Mouse (Mus musculus) layer of hippocampus, postnatal 25 days (tissue): ENCODE data around the gene Xpr1. TPM values are rescaled to one million over a fixed set of nuclear protein-coding genes. Genes with fewer than 3 reads are reported as not detected.
"Not testable (repeated sequence)": the region's sequence is repeated elsewhere in the genome, so short reads cannot be mapped to it uniquely, and the experiment has no call there.

Source experiments
- DNase-seq, 2 experiments: peaks; one replicate each; pipeline ENCODE4 v3.0.0; 2022; ENCODE audit warnings: mixed read lengths in 2 of 2, low spot score in 1 of 2; ENCODE audit errors: extremely low spot score in 1 of 2
- total RNA-seq, 2 experiments: library from RNA; stranded (reverse); gene quantifications; 2 replicates each; pipeline ENCODE4 v1.2.3; 2021

Gene Xpr1
- total RNA-seq, 2 experiments from 2014 or later: 82.5 to 91.5 TPM

GRCm38 (mm10) chr1:155337315-155337714, 79.9 kb downstream of the Xpr1 start:
- DNase-seq: no peak

GRCm38 (mm10) chr1:155335963-155336362, 81.3 kb downstream of the Xpr1 start:
- DNase-seq: no peak

GRCm38 (mm10) chr1:155322183-155322582, 95.0 kb downstream of the Xpr1 start:
- no peak for DNase-seq

- DNase-seq: no peak
These were observed 97.0 kb downstream of the Xpr1 start for GRCm38 (mm10) chr1:155320091-155320833.

DNA sequence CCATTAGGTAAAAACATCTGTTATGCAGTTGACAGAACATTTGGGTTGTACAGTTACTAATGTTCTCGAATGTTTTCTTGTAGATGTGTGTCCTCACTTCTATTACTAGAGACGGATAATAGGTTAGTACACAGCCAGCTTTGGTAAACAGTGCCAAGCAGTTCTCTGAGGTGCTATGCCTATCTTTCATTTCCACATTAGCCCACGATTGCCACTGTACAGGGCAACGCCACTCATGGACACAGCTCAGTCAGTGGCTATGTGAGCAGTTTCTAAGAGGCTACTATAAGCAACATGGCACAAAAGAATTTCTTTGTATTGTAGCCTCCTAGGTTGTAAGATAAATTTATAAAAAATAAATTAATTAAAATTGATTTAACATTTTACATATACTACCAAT, 97.7 kb downstream of the Xpr1 start:
- no peak for DNase-seq

DNA sequence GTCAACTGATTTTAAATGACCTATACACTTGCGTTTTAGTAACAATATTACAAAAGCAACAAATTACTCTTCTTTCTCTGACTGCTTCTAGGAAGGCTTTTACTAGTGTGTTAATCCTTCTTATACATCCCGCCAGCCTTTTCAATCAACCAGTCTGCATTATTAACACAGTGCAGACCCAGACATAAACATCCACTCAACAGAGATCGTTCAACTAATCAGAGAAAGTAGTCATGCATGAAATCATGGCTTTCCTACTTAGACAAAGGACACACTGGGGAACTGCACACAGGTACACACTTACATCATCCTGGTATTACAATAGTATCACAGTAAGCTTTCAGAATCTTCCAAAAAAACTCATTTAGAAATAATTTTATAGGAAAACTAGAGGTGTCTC, 105.5 kb downstream of the Xpr1 start:
- DNase-seq: no peak

GRCm38 (mm10) chr1:155306879-155307278, 110.3 kb downstream of the Xpr1 start:
- DNase-seq: no peak

DNA sequence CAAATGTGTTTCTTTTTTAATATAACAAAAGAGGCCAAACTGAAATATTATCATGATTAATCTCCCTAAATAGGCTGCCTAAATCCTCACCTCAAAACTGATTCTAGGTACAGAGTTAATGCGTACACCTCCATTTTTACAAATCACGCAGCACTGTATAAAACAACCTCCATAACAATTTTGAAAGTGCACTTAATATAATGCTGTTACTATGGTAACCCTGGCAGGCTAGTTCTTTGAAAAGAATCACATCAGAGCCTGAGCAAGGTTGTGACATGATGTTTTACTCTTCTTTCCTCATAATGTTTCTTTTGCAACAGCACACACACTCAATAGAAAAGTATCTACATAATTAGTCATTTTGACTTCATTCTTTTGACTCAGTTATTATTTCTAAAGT, 113.8 kb downstream of the Xpr1 start:
- no peak for DNase-seq

DNA sequence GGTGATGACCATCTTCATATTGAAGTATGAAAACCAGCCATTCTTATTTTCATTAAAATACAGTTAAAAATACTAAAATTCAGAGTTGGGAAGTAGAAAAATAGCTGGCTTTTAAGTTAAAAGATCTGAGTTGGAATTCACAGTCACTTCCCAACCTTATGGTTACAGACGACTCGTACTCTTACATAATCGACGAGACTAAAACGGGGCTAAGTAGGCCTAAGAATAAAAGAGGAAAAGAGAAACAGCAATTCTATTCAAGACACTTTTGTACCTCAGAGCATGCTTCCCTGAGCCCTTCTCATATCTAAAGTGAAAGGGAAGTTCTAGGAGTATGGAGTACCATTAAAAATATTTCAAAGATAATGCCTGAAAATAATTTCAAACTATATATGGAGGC, 119.6 kb downstream of the Xpr1 start:
- no peak for DNase-seq

DNA sequence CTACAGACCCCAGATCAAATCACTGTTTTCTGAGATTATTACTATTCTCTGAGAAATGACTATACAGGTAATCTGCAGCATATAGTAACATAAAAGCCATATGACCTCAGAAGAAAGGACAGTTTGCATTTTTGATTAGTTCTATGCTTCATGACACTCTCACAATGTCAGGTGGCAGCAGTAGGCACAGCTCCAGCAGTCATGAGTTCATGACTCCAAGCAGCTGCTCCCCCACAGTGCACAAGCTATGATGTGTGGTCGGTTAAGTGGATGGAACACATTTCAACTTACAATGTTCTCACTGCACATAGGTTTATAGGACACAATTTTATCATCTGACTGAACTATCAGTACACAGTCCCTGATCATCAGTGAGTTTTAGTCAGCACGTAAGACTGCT, 120.0 kb downstream of the Xpr1 start:
- no peak for DNase-seq

DNA sequence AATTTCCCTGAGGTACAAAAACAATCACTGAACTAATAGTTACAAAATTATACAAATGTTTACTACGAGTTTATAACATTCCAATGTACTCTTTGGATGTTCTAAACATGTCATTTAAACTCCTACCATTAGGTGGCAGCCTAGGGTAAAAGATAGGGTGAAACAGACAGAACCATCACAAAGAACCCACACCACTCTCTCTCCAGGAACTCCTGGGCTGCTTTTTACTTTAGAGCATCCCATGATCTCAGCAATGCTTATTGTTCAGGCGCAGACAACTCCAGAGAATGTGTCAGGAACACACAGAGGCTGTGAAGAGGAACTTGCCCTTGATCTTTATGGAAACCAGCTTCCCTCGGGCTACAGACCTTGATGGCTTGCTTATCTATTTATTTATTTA, 123.8 kb downstream of the Xpr1 start:
- DNase-seq: no peak

DNA sequence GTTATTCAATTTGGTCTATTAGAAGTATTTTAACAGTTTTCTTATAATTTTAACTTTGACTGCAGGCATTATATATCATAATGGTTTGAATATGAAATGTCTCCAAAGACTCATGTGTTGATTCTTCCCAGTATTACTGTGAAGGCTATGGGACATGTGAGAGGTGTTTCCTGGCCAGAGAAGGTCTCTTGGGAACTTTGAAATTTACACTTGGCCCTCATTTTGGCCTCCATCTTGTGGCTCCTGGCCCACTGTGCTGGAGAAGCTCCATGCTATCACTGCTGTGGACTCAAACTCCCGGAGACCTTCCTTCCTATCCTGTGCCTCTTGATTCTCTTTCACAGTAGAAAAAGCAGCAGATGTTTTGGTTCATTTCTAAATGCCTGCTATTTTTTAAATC, 127.8 kb downstream of the Xpr1 start:
- DNase-seq: no peak

DNA sequence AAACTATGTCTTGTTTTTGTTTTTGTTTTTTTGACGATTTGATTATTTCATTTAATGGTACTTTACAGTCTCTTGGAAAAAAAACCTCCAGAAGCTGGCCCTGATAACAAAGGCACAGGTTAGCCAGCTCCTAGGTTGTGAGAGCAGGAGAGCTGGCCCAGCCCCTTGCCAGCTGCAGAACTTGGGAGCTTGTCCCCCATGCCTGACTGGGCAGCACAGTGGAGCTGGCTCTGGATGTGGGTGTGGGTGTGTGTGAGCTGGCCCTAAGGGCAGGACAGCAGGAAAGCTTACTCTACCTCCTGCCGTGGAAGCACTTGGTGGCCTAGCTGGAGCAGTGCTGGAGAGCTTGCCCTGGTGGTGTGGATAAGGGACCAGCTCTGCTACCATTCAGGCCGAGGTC, 129.2 kb downstream of the Xpr1 start:
- DNase-seq: no peak

- no peak for DNase-seq
These were observed 133.4 kb downstream of the Xpr1 start for GRCm38 (mm10) chr1:155283808-155284207.

DNA sequence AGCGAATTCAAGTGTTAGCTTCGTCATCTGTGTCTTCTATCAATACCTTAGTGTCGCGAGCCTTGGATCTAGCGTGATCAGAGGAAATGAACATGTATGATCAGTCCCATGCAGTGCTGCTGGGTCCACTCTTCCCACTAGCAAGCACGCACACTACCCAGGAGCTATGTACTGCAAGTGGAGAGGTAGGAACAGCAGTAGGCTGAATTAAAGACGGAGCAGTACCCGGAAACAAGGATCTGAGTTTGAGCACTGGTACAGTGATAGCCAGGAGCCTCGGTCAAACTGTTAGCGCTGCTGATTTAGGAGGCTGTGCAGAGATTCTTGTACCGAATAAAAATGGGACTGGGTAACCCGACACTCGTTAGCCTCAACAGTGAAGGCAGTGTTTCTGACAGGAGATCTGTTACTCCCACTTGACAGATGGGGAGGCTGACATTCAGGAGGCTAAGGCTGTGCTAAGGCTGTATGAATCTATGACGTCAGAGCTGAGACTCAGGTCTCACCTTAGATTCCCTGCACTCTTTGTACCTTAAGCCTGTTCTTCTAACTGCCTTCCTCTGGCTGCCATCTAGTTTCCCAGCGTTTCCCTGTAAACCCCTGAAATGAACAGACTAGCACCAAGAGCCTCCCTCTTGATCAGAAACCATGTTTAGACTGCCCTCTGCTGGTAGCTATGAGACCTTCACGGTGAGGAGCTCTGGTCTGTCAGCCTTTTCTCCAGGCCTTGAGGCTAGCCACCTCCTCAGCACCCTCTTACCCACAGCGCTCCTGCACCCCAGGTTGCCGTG, 136.0 kb downstream of the Xpr1 start:
- peak; percentile 54 to 56 for DNase-seq

DNA sequence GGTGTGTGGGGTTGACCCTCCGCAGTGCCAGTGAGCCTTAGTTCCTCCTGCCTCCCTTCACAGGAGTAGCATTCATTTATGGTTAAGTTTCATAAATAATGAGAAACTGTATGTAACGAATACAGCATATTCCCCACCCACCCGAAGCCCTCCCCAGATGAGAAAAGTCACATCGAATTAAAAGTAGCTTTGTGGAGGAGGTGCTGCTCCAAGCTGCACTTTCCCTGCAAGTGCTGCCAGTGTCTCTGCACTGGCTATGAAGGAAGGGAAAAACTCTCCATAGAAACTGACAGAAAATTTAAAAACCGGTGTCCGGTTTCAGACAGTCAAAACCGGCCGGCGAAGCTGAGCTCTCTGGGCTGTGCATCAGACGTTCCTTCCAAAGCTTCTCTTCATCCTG, 136.9 kb downstream of the Xpr1 start:
- no peak for DNase-seq

- no peak for DNase-seq
These were observed 140.7 kb downstream of the Xpr1 start for GRCm38 (mm10) chr1:155276381-155277033.

DNA sequence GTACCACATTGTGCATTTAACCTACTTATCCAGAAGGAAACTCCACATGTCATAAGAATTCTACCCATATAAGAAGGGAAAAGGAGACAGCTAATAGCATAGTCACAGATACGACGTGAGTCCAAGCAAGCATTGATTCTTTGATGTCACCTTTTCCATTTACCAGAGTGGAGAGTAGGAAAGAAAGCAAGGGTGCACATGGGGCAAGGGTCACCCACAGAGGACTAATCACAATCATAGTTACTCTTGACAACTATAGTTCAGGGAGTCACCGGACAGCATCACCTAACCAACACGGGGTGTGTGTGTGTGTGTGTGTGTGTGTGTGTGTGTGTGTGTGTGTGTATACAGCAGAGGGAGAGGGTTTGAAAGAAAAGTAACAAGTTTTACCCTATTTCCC, 141.4 kb downstream of the Xpr1 start:
- no peak for DNase-seq

- DNase-seq: no peak
These were observed 142.2 kb downstream of the Xpr1 start for GRCm38 (mm10) chr1:155274976-155275375.

DNA sequence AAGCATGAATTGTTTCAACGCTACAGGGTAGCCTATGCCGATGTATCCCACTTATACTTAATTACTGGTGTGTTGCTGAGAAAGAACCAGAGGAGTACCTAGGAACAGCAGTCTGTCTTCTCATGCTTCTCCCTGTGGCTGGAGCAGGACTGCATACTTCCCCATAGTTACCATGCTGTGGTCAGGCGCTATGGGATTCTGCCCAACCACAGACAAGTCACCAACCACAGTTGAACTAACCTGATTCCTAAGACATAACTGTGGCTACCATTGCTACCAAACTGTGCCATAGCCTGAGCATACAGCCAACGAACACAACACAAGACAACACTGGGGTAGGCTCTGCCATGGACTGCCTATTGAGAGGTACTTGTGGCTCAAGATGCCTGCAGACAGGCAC, 144.3 kb downstream of the Xpr1 start:
- no peak for DNase-seq

GRCm38 (mm10) chr1:155262496-155262895, 154.7 kb downstream of the Xpr1 start:
- not testable (repeated sequence) for DNase-seq
